Mouse (Mus musculus) embryonic facial prominence, embryonic 11.5 days (tissue): ENCODE data around the gene Pik3cd. TPM values are rescaled to one million over a fixed set of nuclear protein-coding genes. Genes with fewer than 3 reads are reported as not detected.

Experiments
- ATAC-seq: fragments of 200-750 bp; cut with Nextera tagmentation; replicated peaks from 2 replicates; pipeline ENCODE4 v1.8.0; 2017; ENCODE audit warnings: low read depth; ENCODE audit not compliant: insufficient number of reproducible peaks, low FRiP score, low TSS enrichment
- DNase-seq: peaks from one replicate; pipeline ENCODE4 v3.0.0-alpha.2; 2015; ENCODE audit warnings: low spot score
- H3K27ac ChIP-seq: fragments of 300-500 bp; sonication (generic); replicated peaks from 2 replicates; pipeline ENCODE4 v1.5.1; 2014; ENCODE audit warnings: mild to moderate bottlenecking, low read depth, low read length, control low read depth
- H3K27me3 ChIP-seq: fragments of 300-500 bp; sonication (generic); 2 replicates; pipeline ENCODE4 v1.6.1; 2014; ENCODE audit warnings: mild to moderate bottlenecking, low read length, moderate library complexity, mixed read lengths; ENCODE audit not compliant: control insufficient read depth, insufficient read depth
- H3K36me3 ChIP-seq: fragments of 300-500 bp; sonication (generic); replicated peaks from 2 replicates; pipeline ENCODE4 v1.6.1; 2014; ENCODE audit warnings: low read depth, mild to moderate bottlenecking, low read length, moderate library complexity, mixed read lengths; ENCODE audit not compliant: control insufficient read depth, insufficient read depth
- H3K4me1 ChIP-seq: fragments of 300-500 bp; sonication (generic); 2 replicates; pipeline ENCODE4 v1.6.1; 2014; ENCODE audit warnings: low read length, mixed read lengths; ENCODE audit not compliant: control insufficient read depth, insufficient read depth
- H3K4me2 ChIP-seq: fragments of 300-500 bp; sonication (generic); 2 replicates; pipeline ENCODE4 v1.6.1; 2014; ENCODE audit warnings: low read depth, mild to moderate bottlenecking, control low read depth, low read length, moderate library complexity
- H3K4me3 ChIP-seq: fragments of 300-500 bp; sonication (generic); 2 replicates; pipeline ENCODE4 v1.5.1; 2014; ENCODE audit warnings: low read depth, low read length, control low read depth
- H3K9ac ChIP-seq: fragments of 300-500 bp; sonication (generic); replicated peaks from 2 replicates; pipeline ENCODE4 v1.6.1; 2014; ENCODE audit warnings: mild to moderate bottlenecking, control low read depth, low read length
- H3K9me3 ChIP-seq: fragments of 300-500 bp; sonication (generic); replicated peaks from 2 replicates; pipeline ENCODE4 v1.6.1; 2016; ENCODE audit warnings: mild to moderate bottlenecking, low read length, inconsistent platforms, mixed read lengths; ENCODE audit not compliant: control insufficient read depth
- WGBS: fragments of 180-500 bp; shearing (Covaris S2); extraction: QIAGEN DNeasy Blood & Tissue Kit; methylation state at CpG from one replicate; pipeline ENCODE4 v1.1.7; 2014; 5-methylcytosine and 5-hydroxymethylcytosine counted together
- polyA plus RNA-seq: library from polyadenylated mRNA; unstranded; fragments of >200 nt; fragmentation: Nextera tagmentation; extraction: Ambion mirVana; gene quantifications from 2 replicates; pipeline ENCODE4 v1.2.1, GENCODE M21; 2014

The Pik3cd gene
- polyA plus RNA-seq, 1 experiment from 2014 or later: 4.2 TPM

DNA sequence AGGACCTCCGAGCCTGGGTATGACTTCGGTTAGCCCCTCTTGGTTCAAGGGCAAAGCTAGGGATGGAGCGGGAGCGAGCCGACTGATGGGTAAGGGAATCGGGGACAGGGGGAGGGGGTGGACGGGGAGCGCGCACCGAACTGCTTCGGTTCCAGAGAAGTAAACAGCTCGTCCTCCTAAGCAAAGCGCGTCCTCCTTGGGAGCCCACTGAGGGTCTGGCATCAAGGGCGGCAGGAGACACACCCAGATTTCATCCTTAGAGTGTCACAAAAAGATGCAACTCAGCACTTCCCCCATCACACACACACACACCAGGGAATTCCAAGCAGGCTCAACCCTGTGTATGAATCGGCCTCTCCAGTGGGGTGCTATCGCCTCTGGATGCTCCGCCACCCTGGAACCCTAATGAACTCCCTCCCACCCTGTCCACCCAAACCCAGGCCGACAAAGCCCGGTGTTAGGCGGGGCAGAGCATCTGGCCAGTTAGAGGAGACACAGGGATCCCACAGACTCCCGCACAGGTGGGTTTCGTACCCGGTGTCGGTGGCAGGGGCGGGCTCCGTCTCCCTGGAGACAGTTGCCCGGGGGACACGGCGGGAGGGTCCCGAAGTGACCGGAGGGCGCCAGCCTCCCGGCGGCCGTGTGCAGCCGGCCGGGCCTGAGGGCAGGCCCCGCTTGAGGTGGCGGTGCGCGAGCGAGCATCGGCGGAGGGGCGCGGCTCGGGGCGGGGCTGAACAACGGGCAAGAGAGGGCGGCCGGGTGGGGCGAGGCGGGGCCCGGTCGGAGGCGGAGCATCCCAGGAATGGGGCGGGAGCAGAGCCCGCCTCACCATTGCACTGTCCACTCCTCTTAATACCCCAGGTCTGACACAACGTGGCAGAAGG, 26.8 kb downstream of the Pik3cd start:
- WGBS: 1% methylated on average over 58 of the region's 60 CpGs
- H3K9me3 ChIP-seq: no peaks in the 10 kb centered on the region
- H3K4me1 ChIP-seq: 0 out of 2 replicates have a peak, but pooled peaks cover 5% of the 10 kb centered on the region
- H3K4me2 ChIP-seq: peak overlapping the region; percentile 98
- peak overlapping the region; percentile 62 for H3K4me3 ChIP-seq
- H3K9ac ChIP-seq: peak overlapping the region; percentile 60
- ATAC-seq (peak; percentile 89), DNase-seq (peak; percentile 80)
- H3K27me3 ChIP-seq: peaks cover 7% of the 10 kb centered on the region
- H3K36me3 ChIP-seq: no peaks in the 10 kb centered on the region
- no peak overlapping the region for H3K27ac ChIP-seq

- Histone ChIP-seq H3K27me3 (peaks cover 7% of the 10 kb centered on the region), H3K4me3 (peak overlapping the region; percentile 62), H3K27ac (no peak overlapping the region), H3K9ac (peak overlapping the region; percentile 60), H3K9me3 (no peaks in the 10 kb centered on the region), H3K36me3 (no peaks in the 10 kb centered on the region), H3K4me1 (0 out of 2 replicates have a peak, but pooled peaks cover 5% of the 10 kb centered on the region), H3K4me2 (peak overlapping the region; percentile 98)
- DNase-seq (no peak), ATAC-seq (no peak)
- 9% methylated on average over 8 of the region's 8 CpGs for WGBS
Measured at GRCm38 (mm10) chr4:149674814-149675377, 27.5 kb downstream of the Pik3cd start.

DNA sequence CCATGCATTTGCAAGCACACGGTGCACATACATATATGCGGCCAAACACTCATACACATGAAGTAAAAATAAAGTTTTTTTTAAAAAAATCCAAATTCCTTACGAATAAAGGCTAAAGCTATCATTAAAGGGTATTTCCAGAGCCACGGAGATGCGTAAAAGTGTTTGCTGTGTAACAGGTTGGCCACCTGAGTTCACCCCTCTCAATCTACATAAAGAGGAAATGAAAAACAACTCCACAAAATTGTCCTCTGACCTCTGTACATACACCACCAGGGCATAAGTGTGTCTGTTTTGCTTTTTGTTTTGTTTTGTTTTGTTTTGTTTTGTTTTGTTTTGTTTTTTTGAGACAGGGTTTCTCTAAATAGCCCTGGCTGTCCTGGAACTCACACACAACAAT, 29.6 kb downstream of the Pik3cd start:
- Histone ChIP-seq H3K9ac (no peak overlapping the region), H3K4me1 (0 out of 2 replicates have a peak, but pooled peaks cover 5% of the 10 kb centered on the region), H3K36me3 (no peaks in the 10 kb centered on the region), H3K4me2 (no peak overlapping the region), H3K9me3 (no peaks in the 10 kb centered on the region), H3K27ac (no peak overlapping the region), H3K4me3 (no peak overlapping the region), H3K27me3 (peaks cover 7% of the 10 kb centered on the region)
- ATAC-seq: no peak
- WGBS: 94% methylated on average over 5 of the region's 5 CpGs
- no peak for DNase-seq

DNA sequence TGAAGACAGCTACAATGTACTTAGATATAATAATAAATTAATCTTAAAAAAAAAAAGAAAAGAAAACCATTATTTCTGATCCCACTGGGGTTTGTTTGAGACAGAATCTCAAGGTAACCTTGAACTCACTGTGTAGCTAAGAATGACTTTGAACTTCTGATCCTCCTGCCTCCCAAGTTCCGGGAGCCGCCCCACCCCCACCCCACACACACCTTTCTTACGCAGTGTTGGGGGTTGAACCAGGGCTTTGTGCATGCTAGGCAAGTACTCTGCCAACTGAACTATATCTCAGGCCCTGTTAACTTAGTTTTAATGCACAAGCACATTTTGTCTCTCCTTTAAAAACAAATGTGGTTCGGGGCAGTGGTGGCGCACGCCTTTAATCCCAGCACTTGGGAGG, 31.2 kb downstream of the Pik3cd start:
- peaks cover 7% of the 10 kb centered on the region for H3K27me3 ChIP-seq
- H3K36me3 ChIP-seq: no peaks in the 10 kb centered on the region
- 93% methylated on average over 6 of the region's 6 CpGs for WGBS
- H3K9me3 ChIP-seq: no peaks in the 10 kb centered on the region
- H3K27ac ChIP-seq: no peak overlapping the region
- no peak overlapping the region for H3K4me2 ChIP-seq
- H3K4me1 ChIP-seq: 0 out of 2 replicates have a peak, but pooled peaks cover 5% of the 10 kb centered on the region
- DNase-seq (no peak), ATAC-seq (no peak)
- H3K9ac ChIP-seq: no peak overlapping the region
- no peak overlapping the region for H3K4me3 ChIP-seq

DNA sequence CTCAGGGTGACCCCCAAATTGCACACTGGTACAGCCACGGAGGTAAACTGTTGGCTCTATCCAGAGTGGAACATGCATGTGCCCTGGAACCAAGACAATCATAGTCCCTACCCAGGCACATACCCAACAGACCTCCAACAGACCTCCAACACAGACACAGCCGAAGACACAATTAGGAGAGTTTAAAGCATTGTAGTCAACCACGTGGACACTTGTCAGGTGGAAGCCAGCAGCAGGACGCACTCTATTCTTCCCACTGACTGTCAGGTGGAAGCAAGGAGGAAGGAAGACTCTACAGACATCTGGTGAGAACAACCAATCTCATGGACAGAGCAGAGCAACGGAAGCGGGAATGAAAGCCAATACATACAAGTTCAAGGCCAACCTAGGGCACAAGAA, 36.7 kb downstream of the Pik3cd start:
- ATAC-seq: no peak
- WGBS: 88% methylated on average over 6 of the region's 6 CpGs
- DNase-seq: no peak
- Histone ChIP-seq H3K27ac (no peak overlapping the region), H3K4me3 (no peak overlapping the region), H3K9ac (no peak overlapping the region), H3K36me3 (no peaks in the 10 kb centered on the region), H3K4me1 (no peaks in the 10 kb centered on the region), H3K9me3 (no peaks in the 10 kb centered on the region), H3K4me2 (no peak overlapping the region), H3K27me3 (no peaks in the 10 kb centered on the region)

DNA sequence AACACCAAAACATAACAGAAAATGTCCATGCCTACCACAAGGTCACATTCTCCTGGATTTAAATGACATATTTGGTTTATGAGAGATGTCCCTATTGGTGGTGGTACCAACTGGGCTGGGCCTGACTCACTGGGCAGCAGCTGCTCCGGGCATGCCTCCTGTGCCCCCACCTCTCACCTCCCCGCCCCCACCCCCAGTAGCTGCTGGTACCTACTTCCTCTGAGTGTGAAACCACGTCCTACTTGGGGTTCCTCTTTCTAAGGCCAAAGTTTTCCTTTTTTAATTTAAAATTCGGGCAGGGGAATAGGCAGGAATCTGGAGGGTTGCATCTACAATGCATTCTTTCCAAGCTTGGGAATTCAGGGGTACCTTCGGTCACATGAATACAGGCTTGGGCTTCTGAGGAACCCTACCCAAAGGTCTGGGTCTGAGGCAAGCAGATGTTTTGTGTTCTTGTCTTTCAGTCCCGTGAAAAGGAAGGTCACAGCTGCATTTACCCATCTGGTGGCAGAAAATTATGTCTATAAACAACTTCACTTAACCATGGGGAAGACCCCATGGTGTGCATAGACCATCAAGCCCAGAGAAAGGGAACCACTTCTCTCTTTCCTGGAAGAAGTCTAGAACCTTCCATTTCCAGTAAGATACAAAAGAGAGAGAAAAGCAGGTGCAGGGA, 37.2 kb downstream of the Pik3cd start:
- no peak overlapping the region for H3K4me2 ChIP-seq
- no peak for ATAC-seq
- H3K27ac ChIP-seq: no peak overlapping the region
- 77% methylated on average over 6 of the region's 6 CpGs for WGBS
- no peaks in the 10 kb centered on the region for H3K27me3 ChIP-seq
- H3K9ac ChIP-seq: no peak overlapping the region
- no peaks in the 10 kb centered on the region for H3K4me1 ChIP-seq
- no peak overlapping the region for H3K4me3 ChIP-seq
- H3K36me3 ChIP-seq: no peaks in the 10 kb centered on the region
- DNase-seq: no peak
- no peaks in the 10 kb centered on the region for H3K9me3 ChIP-seq

DNA sequence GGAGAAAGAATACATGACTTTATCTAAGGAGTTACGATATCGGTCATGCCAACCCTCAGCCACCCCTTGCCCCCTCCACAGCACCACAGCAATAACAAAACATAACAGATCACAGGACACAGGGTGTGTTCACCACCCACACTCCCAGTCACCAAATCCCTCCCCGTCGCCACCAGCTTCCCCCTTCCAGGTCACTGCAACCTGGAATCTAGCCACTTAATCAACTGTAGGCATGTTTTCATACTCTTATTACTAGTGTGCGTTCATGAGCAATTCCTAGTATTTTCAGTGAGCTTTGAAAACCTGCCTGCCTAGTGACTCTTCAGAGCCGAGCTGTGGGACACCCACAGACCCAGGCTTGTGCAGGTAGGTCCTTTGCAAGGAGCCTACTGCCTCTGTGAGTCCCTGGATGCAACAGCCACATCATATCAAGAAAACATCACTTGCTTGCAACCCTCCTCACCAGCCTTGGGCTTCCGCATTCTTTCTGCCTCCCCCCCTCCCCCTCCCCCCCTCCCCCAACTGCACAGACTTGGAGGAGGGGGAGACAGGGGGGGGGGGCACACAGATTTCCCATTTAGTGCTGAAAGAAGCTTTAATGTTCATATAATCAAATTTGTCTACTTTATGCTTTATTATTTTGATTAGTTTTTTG, 38.4 kb downstream of the Pik3cd start:
- Histone ChIP-seq H3K27me3 (no peaks in the 10 kb centered on the region), H3K4me1 (no peaks in the 10 kb centered on the region), H3K4me2 (no peak overlapping the region), H3K9ac (no peak overlapping the region), H3K36me3 (no peaks in the 10 kb centered on the region), H3K4me3 (no peak overlapping the region), H3K27ac (no peak overlapping the region), H3K9me3 (no peaks in the 10 kb centered on the region)
- WGBS: 75% methylated on average over 7 of the region's 7 CpGs
- DNase-seq (no peak), ATAC-seq (no peak)
